Mouse (Mus musculus) left cerebral cortex, postnatal 36 days (tissue): Measurements from ENCODE around the gene Tet2. TPM values are rescaled to one million over a fixed set of nuclear protein-coding genes. Genes with fewer than 3 reads are reported as not detected.
"Not testable (repeated sequence)": the region's sequence is repeated elsewhere in the genome, so short reads cannot be mapped to it uniquely, and the experiment has no call there.

ENCODE experiments used
- DNase-seq, 2 experiments: peaks; one replicate each; pipeline ENCODE4 v3.0.0; 2021 to 2022; ENCODE audit warnings: low spot score in 2 of 2, mixed read lengths in 1 of 2
- intact Hi-C: fragments of 180-260 bp; cut with DNase I; formaldehyde crosslinking; loops from one replicate; pipeline ENCODE4 v1.15.1; 2025
- total RNA-seq, 2 experiments: library from RNA; stranded (reverse); gene quantifications; 2 replicates each; pipeline ENCODE4 v1.2.3; 2021

The Tet2 gene
- total RNA-seq, 2 experiments from 2014 or later = 28.5 to 53.7 TPM

- intact Hi-C loops = no loop called here
- DNase-seq = no peak
These were observed 7.0 kb upstream of the Tet2 start for GRCm38 (mm10) chr3:133551941-133552340.

- intact Hi-C loops = no loop called here
- DNase-seq = no peak
These were observed 4.6 kb upstream of the Tet2 start for GRCm38 (mm10) chr3:133549385-133550170.

GRCm38 (mm10) chr3:133548613-133549012 is 3.7 kb upstream of the Tet2 start:
- no peak for DNase-seq
- intact Hi-C loops = no loop called here

- DNase-seq = no peak
- intact Hi-C loops = no loop called here
These were observed 1.9 kb upstream of the Tet2 start for GRCm38 (mm10) chr3:133546790-133547189.

- DNase-seq = no peak
- intact Hi-C loops = loop anchor here (2.0 kb wide), 1 partner anchor 210 kb away; no protein-coding TSS in a partner anchor
These were observed 346 bp upstream of the Tet2 start for GRCm38 (mm10) chr3:133545304-133545666.

GRCm38 (mm10) chr3:133544131-133544550 is 798 bp downstream of the Tet2 start:
- intact Hi-C loops = loop anchor here (1.0 to 5.0 kb wide), 4 partner anchors 78 to 693 kb away; partner anchors contain the start of gene Cxxc4
- peak; percentile 89 to 92 for DNase-seq

GRCm38 (mm10) chr3:133543101-133544020 is 1.6 kb downstream of the Tet2 start:
- intact Hi-C loops = loop anchor here (1.0 to 5.0 kb wide), 4 partner anchors 79 to 694 kb away; partner anchors contain the start of gene Cxxc4
- peak; percentile 34 to 42 for DNase-seq

GRCm38 (mm10) chr3:133542084-133542483 is 2.9 kb downstream of the Tet2 start:
- intact Hi-C loops = loop anchor here (5.0 kb wide), 2 partner anchors 80 to 695 kb away; partner anchors contain the start of gene Cxxc4
- no peak for DNase-seq

GRCm38 (mm10) chr3:133541000-133541399 is 3.9 kb downstream of the Tet2 start:
- no peak for DNase-seq
- intact Hi-C loops = loop anchor here (5.0 kb wide), 2 partner anchors 81 to 696 kb away; partner anchors contain the start of gene Cxxc4

GRCm38 (mm10) chr3:133539991-133540390 is 4.9 kb downstream of the Tet2 start:
- intact Hi-C loops = loop anchor here (5.0 kb wide), 2 partner anchors 82 to 697 kb away; partner anchors contain the start of gene Cxxc4
- no peak for DNase-seq

GRCm38 (mm10) chr3:133538499-133538898 is 6.4 kb downstream of the Tet2 start:
- intact Hi-C loops, DNase-seq: not testable (repeated sequence)

GRCm38 (mm10) chr3:133535644-133536043 is 9.3 kb downstream of the Tet2 start:
- DNase-seq = no peak
- intact Hi-C loops = no loop called here

- intact Hi-C loops = no loop called here
- no peak for DNase-seq
These were observed 10.9 kb downstream of the Tet2 start for GRCm38 (mm10) chr3:133534066-133534465.

GRCm38 (mm10) chr3:133533272-133533995 is 11.5 kb downstream of the Tet2 start:
- no peak for DNase-seq
- intact Hi-C loops = no loop called here

- DNase-seq = no peak
- intact Hi-C loops = no loop called here
These were observed 12.1 kb downstream of the Tet2 start for GRCm38 (mm10) chr3:133532806-133533205.

- intact Hi-C loops = no loop called here
- DNase-seq = no peak
These were observed 12.7 kb downstream of the Tet2 start for GRCm38 (mm10) chr3:133532252-133532651.

GRCm38 (mm10) chr3:133531101-133531500 is 13.8 kb downstream of the Tet2 start:
- intact Hi-C loops = no loop called here
- DNase-seq = no peak

- DNase-seq = no peak
- intact Hi-C loops = no loop called here
These were observed 14.3 kb downstream of the Tet2 start for GRCm38 (mm10) chr3:133530664-133531063.

GRCm38 (mm10) chr3:133526119-133526723 is 18.7 kb downstream of the Tet2 start:
- intact Hi-C loops = no loop called here
- no peak for DNase-seq
